Mouse (Mus musculus) liver, embryonic 14.5 days (tissue): ENCODE measurements around the gene Nmur1.

Experiments used
- CTCF ChIP-seq: IDR thresholded peaks from 2 replicates; pipeline ENCODE4 v1.5.1; 2016; ENCODE audit warnings: antibody characterized with exemption, low read depth, control low read depth
- EP300 ChIP-seq: IDR thresholded peaks from 2 replicates; pipeline ENCODE4 v1.6.1; 2016; ENCODE audit warnings: antibody characterized with exemption, low read depth

DNA sequence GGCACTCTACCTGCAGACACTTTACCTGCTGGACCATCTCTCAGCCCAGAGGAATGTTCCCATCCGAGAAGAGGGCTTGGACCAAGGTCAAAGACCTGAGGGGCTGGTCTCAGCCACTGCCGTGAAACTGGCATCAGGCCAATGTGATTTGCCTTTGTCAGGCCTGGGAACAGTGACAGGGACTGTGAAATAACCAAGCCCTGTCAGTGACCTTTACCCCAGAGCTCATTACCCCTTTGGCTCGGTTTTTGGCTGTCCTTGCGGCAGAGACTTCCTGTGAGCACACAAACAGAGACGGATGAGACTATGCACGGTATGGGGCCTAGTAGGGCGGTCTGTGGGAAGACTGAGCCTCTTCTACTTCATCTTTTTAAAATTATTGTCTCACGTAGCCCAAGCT is 19.1 kb downstream of the Nmur1 start:
- TF ChIP-seq CTCF (no peak), EP300 (no peak)
